Mouse (Mus musculus): ENCODE results near the gene Frem1. TPM values are rescaled to one million over a fixed set of nuclear protein-coding genes. Genes with fewer than 3 reads are reported as not detected.

The Frem1 gene
- polyA plus RNA-seq, 1 experiment = 0.19 TPM

DNA sequence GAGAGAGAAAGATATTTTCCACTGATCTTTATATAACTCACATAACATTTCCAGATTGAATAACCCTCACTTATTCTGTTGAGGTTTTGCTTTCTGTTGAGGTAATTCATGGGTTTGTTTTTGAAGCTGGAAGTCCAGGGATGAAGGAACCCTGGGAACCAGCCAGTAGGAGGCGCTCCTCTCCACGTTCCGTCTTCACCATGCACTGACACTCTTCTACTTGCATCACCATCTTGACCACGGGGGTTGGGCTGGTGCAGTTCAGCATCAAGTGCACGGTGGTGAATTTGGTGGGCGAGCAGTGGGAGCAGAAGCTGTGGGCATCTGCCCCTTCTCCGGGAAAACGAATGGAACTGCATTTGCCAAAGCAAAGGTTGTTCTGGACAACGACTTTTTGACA is 169.6 kb downstream of the Frem1 start:
- H3K27ac ChIP-seq (ENCODE audit: control insufficient read depth, insufficient read depth, low read length) = no peak overlapping the region
- H3K36me3 ChIP-seq (ENCODE audit: control insufficient read depth, insufficient read depth, low read length) = no peaks in the 10 kb centered on the region
- H3K27me3 ChIP-seq (ENCODE audit: control insufficient read depth, insufficient read depth, low read length) = no peaks in the 10 kb centered on the region
- WGBS = 91% methylated on average over 9 of the region's 9 CpGs
- TF ChIP-seq CTCF (IDR thresholded peaks at IDR 0.05; ENCODE audit: borderline replicate concordance, control insufficient read depth, extremely low read depth, insufficient read depth, low read length, poor library complexity) (no peak), POLR2A (IDR thresholded peaks at IDR 0.05; ENCODE audit: control insufficient read depth, extremely low read depth, insufficient read depth, low read length, poor library complexity) (no peak)
- H3K4me3 ChIP-seq (ENCODE audit: control insufficient read depth, insufficient read depth, low read length) = no peak overlapping the region
- no peak for DNase-seq
- H3K4me1 ChIP-seq (replicated peaks; ENCODE audit: control insufficient read depth, insufficient read depth, low read length) = no peaks in the 10 kb centered on the region

DNA sequence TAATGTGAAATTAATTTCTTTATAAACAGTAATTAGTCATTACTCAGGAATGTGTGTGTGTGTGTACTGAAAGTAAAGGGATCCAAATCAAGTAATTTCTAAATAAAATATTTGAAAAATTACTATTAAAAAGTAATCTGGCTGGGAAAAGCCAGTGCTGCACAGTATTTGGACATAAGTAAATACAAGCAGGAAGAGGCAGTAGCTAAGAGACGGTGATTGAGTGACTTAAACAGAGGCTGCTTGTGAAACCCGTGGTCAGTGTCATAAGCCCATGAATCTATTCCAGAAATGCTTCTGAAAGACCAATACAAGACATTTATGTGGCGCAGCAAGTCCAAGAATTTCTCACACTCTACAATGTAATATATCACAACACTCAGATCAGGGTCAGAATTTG is 170.8 kb downstream of the Frem1 start:
- Histone ChIP-seq H3K27me3 (ENCODE audit: control insufficient read depth, insufficient read depth, low read length) (no peaks in the 10 kb centered on the region), H3K36me3 (ENCODE audit: control insufficient read depth, insufficient read depth, low read length) (no peaks in the 10 kb centered on the region), H3K4me1 (replicated peaks; ENCODE audit: control insufficient read depth, insufficient read depth, low read length) (no peaks in the 10 kb centered on the region), H3K4me3 (ENCODE audit: control insufficient read depth, insufficient read depth, low read length) (no peak overlapping the region), H3K27ac (ENCODE audit: control insufficient read depth, insufficient read depth, low read length) (no peak overlapping the region)
- no peak for DNase-seq
- 90% methylated on average over 3 of the region's 3 CpGs for WGBS
- TF ChIP-seq POLR2A (IDR thresholded peaks at IDR 0.05; ENCODE audit: control insufficient read depth, extremely low read depth, insufficient read depth, low read length, poor library complexity) (no peak), CTCF (IDR thresholded peaks at IDR 0.05; ENCODE audit: borderline replicate concordance, control insufficient read depth, extremely low read depth, insufficient read depth, low read length, poor library complexity) (no peak)

DNA sequence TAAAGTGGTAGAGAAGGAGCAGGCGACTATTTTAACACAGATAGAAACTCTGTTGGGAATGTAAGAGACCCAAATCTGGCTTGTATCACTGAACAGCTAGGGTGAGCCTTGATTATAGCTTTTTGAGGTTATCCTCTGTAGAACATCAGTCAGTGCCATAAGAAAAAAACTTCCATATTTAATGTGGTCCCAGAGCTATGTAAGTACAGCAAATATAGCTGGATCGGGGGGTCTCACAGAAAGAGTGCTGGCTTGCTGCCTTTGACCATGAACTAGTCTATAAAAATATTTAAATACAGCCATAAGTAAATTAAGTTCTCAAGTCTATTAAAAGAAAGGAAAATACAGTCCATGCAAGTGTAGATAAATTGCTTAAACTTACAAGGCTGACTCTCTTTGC is 171.9 kb downstream of the Frem1 start:
- H3K36me3 ChIP-seq (ENCODE audit: control insufficient read depth, insufficient read depth, low read length) = no peaks in the 10 kb centered on the region
- no peak for DNase-seq
- TF ChIP-seq CTCF (IDR thresholded peaks at IDR 0.05; ENCODE audit: borderline replicate concordance, control insufficient read depth, extremely low read depth, insufficient read depth, low read length, poor library complexity) (no peak), POLR2A (IDR thresholded peaks at IDR 0.05; ENCODE audit: control insufficient read depth, extremely low read depth, insufficient read depth, low read length, poor library complexity) (no peak)
- H3K4me3 ChIP-seq (ENCODE audit: control insufficient read depth, insufficient read depth, low read length) = no peak overlapping the region
- no peaks in the 10 kb centered on the region for H3K27me3 ChIP-seq (ENCODE audit: control insufficient read depth, insufficient read depth, low read length)
- H3K27ac ChIP-seq (ENCODE audit: control insufficient read depth, insufficient read depth, low read length) = no peak overlapping the region
- WGBS = 85% methylated on average over 2 of the region's 2 CpGs
- no peaks in the 10 kb centered on the region for H3K4me1 ChIP-seq (replicated peaks; ENCODE audit: control insufficient read depth, insufficient read depth, low read length)

DNA sequence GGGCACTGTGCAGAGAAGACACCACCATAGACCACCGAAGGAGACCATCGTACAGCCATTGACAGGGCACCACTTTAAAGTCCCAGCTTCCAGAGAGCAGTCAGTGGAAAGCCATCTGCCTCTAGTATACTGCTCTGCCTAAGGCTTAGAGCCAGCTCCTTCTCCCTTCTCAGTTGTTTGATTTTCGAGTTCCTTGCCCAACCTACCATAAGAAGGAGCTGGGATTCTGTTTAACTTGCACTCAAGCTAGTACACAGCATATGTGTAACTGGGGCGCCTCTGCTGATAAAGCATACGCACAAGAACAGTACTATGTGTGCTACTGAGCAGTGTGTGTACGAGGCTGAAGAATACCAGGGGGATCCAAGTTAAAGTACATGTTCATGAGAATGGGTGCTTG is 173.0 kb downstream of the Frem1 start:
- H3K27ac ChIP-seq (ENCODE audit: control insufficient read depth, insufficient read depth, low read length) = no peak overlapping the region
- no peak overlapping the region for H3K4me3 ChIP-seq (ENCODE audit: control insufficient read depth, insufficient read depth, low read length)
- no peak for TF ChIP-seq POLR2A (IDR thresholded peaks at IDR 0.05; ENCODE audit: control insufficient read depth, extremely low read depth, insufficient read depth, low read length, poor library complexity)
- no peak for TF ChIP-seq CTCF (IDR thresholded peaks at IDR 0.05; ENCODE audit: borderline replicate concordance, control insufficient read depth, extremely low read depth, insufficient read depth, low read length, poor library complexity)
- no peaks in the 10 kb centered on the region for H3K4me1 ChIP-seq (replicated peaks; ENCODE audit: control insufficient read depth, insufficient read depth, low read length)
- 90% methylated on average over 6 of the region's 6 CpGs for WGBS
- H3K36me3 ChIP-seq (ENCODE audit: control insufficient read depth, insufficient read depth, low read length) = no peaks in the 10 kb centered on the region
- DNase-seq = no peak
- no peaks in the 10 kb centered on the region for H3K27me3 ChIP-seq (ENCODE audit: control insufficient read depth, insufficient read depth, low read length)

DNA sequence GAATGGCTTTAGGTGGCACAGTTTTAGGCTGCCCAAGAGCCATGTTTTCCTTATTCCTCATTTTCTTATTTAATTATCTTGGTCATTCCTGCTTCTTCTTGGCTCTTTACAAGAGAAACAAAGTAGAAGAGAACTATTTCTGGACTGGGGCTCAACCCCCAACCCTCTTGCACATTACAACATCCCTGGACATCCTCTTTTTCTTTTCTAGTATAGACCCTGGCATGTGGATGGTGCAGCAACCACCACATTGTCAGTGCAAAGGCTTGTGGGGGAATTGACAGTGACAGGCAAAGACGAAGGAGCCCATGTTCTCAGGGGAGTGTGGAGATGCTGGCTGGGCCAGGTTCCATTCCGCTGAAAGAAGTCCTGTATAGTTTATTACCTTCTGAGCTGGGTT is 175.5 kb downstream of the Frem1 start:
- Histone ChIP-seq H3K36me3 (ENCODE audit: control insufficient read depth, insufficient read depth, low read length) (no peaks in the 10 kb centered on the region), H3K27me3 (ENCODE audit: control insufficient read depth, insufficient read depth, low read length) (no peaks in the 10 kb centered on the region), H3K4me3 (ENCODE audit: control insufficient read depth, insufficient read depth, low read length) (no peak overlapping the region), H3K27ac (ENCODE audit: control insufficient read depth, insufficient read depth, low read length) (no peak overlapping the region), H3K4me1 (replicated peaks; ENCODE audit: control insufficient read depth, insufficient read depth, low read length) (no peaks in the 10 kb centered on the region)
- TF ChIP-seq POLR2A (IDR thresholded peaks at IDR 0.05; ENCODE audit: control insufficient read depth, extremely low read depth, insufficient read depth, low read length, poor library complexity) = no peak
- no peak for TF ChIP-seq CTCF (IDR thresholded peaks at IDR 0.05; ENCODE audit: borderline replicate concordance, control insufficient read depth, extremely low read depth, insufficient read depth, low read length, poor library complexity)
- 95% methylated on average over 2 of the region's 2 CpGs for WGBS
- DNase-seq = no peak

DNA sequence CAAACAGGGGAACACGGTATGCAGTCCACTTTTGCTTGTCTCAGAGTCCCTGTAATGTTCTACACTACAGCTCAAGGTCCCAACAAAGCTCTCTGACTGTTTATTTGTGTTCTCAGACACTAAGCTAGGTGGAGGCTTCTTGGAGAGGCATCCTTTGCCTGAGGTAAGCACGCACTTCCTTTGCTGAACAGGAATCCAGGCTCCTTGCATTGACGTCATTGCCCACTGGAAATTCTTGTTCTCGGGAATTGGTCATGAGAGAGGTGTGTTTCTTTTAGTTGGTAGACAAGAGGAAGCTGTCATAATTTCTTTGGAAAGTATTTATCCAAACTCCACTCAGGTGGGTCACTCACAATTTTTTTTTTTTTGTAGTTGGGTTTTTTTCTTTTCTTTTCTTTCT is 176.6 kb downstream of the Frem1 start:
- no peaks in the 10 kb centered on the region for H3K4me1 ChIP-seq (replicated peaks; ENCODE audit: control insufficient read depth, insufficient read depth, low read length)
- H3K27me3 ChIP-seq (ENCODE audit: control insufficient read depth, insufficient read depth, low read length) = no peaks in the 10 kb centered on the region
- H3K27ac ChIP-seq (ENCODE audit: control insufficient read depth, insufficient read depth, low read length) = no peak overlapping the region
- no peak for DNase-seq
- no peaks in the 10 kb centered on the region for H3K36me3 ChIP-seq (ENCODE audit: control insufficient read depth, insufficient read depth, low read length)
- 93% methylated on average over 4 of the region's 4 CpGs for WGBS
- H3K4me3 ChIP-seq (ENCODE audit: control insufficient read depth, insufficient read depth, low read length) = no peak overlapping the region
- no peak for TF ChIP-seq CTCF (IDR thresholded peaks at IDR 0.05; ENCODE audit: borderline replicate concordance, control insufficient read depth, extremely low read depth, insufficient read depth, low read length, poor library complexity)
- no peak for TF ChIP-seq POLR2A (IDR thresholded peaks at IDR 0.05; ENCODE audit: control insufficient read depth, extremely low read depth, insufficient read depth, low read length, poor library complexity)

DNA sequence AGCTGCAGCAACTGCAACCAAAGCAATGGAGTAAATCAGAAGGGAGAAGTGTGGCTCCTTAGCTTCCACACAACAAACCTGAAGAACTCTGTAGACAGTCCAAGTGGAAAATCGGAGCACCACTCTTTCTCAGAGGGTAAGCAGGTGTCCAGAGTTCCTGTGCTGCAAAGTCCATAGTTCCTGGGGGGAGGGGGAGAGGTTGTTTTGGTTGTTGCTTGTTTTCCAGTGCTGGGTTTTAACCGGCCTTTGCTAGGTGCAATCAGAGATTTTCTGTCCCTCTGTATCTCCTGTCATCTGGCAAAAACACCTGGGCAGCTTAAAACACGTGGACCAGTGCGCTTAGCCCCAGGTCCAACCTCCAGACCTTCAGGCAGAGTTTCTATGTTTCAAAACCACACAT is 177.3 kb downstream of the Frem1 start:
- TF ChIP-seq POLR2A (IDR thresholded peaks at IDR 0.05; ENCODE audit: control insufficient read depth, extremely low read depth, insufficient read depth, low read length, poor library complexity) = no peak
- TF ChIP-seq CTCF (IDR thresholded peaks at IDR 0.05; ENCODE audit: borderline replicate concordance, control insufficient read depth, extremely low read depth, insufficient read depth, low read length, poor library complexity) = no peak
- Histone ChIP-seq H3K27me3 (ENCODE audit: control insufficient read depth, insufficient read depth, low read length) (no peaks in the 10 kb centered on the region), H3K27ac (ENCODE audit: control insufficient read depth, insufficient read depth, low read length) (no peak overlapping the region), H3K4me1 (replicated peaks; ENCODE audit: control insufficient read depth, insufficient read depth, low read length) (no peaks in the 10 kb centered on the region), H3K36me3 (ENCODE audit: control insufficient read depth, insufficient read depth, low read length) (no peaks in the 10 kb centered on the region), H3K4me3 (ENCODE audit: control insufficient read depth, insufficient read depth, low read length) (no peak overlapping the region)
- WGBS = 71% methylated on average over 4 of the region's 4 CpGs
- no peak for DNase-seq
